Comparison of ENCODE assay signal across 18 mouse cellular contexts in genomic region chr2:5669498-5670040, GRCm38 (mm10). TPM values are rescaled to one million over a fixed set of nuclear protein-coding genes. Genes with fewer than 3 reads are reported as not detected.
DNase-seq lines count a peak whose midpoint lies in the region; ATAC-seq and TF ChIP-seq lines count a peak whose summit lies in the region.
"Had no signal": no experiment of that assay in that cellular context is flagged by ENCODE, and none has a peak within 500 bp of the region (broad histone marks: within the 10 kb centered on the region; RNA-seq: fewer than 3 reads in every experiment).

No protein-coding gene starts in this region.

- 0 out of 2 replicates have a peak overlapping the region, but pooled peaks have one; percentile 0 for H3K4me2 ChIP-seq in lung, embryonic 14.5 days
- H3K4me2 ChIP-seq in liver, embryonic 16.5 days (ENCODE audit: low read depth, low read length), result peak overlapping the region; percentile 24; the same call in 1 of the 2 replicates
- H3K4me2 ChIP-seq: embryonic facial prominence, embryonic 12.5 days; hindbrain, embryonic 13.5 days; intestine, embryonic 15.5 days; limb, embryonic 15.5 days; neural tube, embryonic 15.5 days had no signal

- H3K27me3 ChIP-seq in lung, embryonic 14.5 days (ENCODE audit: insufficient read depth, low read length), result no peaks in the 10 kb centered on the region
- H3K27me3 ChIP-seq in E14TG2a.4 (ENCODE audit: insufficient read depth, low read length), result no peaks in the 10 kb centered on the region
- H3K27me3 ChIP-seq in liver, embryonic 16.5 days (ENCODE audit: control insufficient read depth, insufficient read depth, low read depth, low read length), result no peaks in the 10 kb centered on the region
- H3K27me3 ChIP-seq: embryonic facial prominence, embryonic 12.5 days; hindbrain, embryonic 13.5 days; intestine, embryonic 15.5 days; limb, embryonic 15.5 days; neural tube, embryonic 15.5 days had no signal

- no peaks in the 10 kb centered on the region for H3K36me3 ChIP-seq in lung, embryonic 14.5 days (ENCODE audit: insufficient read depth)
- no peaks in the 10 kb centered on the region for H3K36me3 ChIP-seq in E14TG2a.4 (ENCODE audit: insufficient read depth, low read length)
- no peaks in the 10 kb centered on the region for H3K36me3 ChIP-seq in liver, embryonic 16.5 days (ENCODE audit: control insufficient read depth, insufficient read depth)
- H3K36me3 ChIP-seq: embryonic facial prominence, embryonic 12.5 days; hindbrain, embryonic 13.5 days; intestine, embryonic 15.5 days; limb, embryonic 15.5 days; midbrain, embryonic 10.5 days; neural tube, embryonic 15.5 days had no signal

- no peak overlapping the region for H3K4me3 ChIP-seq in lung, embryonic 14.5 days (ENCODE audit: low read depth, low read length)
- H3K4me3 ChIP-seq in E14TG2a.4 (replicated peaks; ENCODE audit: low read length), result peak overlapping the region; percentile 67
- no peak overlapping the region for H3K4me3 ChIP-seq in liver, embryonic 16.5 days (ENCODE audit: low read depth, low read length)
- H3K4me3 ChIP-seq: embryonic facial prominence, embryonic 12.5 days; hindbrain, embryonic 13.5 days; intestine, embryonic 15.5 days; limb, embryonic 15.5 days; midbrain, embryonic 10.5 days; neural tube, embryonic 15.5 days had no signal

- no peak for TF ChIP-seq CTCF in lung, embryonic 14.5 days (IDR thresholded peaks at IDR 0.05; ENCODE audit: low read depth)
- no peak for TF ChIP-seq CTCF in E14TG2a.4 (conservative IDR thresholded peaks at IDR 0.05; ENCODE audit: low read length)

- DNase-seq in lung, embryonic 14.5 days, result peak; percentile 65
- DNase-seq in lung, postnatal 4 days, result no peak
- peak; percentile 71 for DNase-seq in ZHBTc4 (ENCODE audit: low read depth, low spot score)
- no peak for DNase-seq in frontal cortex, postnatal 10 days (ENCODE audit: low spot score in 2 of 2)
- DNase-seq in frontal cortex, adult 2 months (ENCODE audit: extremely low spot score in 1 of 2, low spot score in 1 of 2), result no peak
- DNase-seq in kidney, adult 9 months, result no peak
- DNase-seq: kidney, postnatal 10 days; layer of hippocampus, adult 9-11 months; thymus, adult 2 months had no signal

- no peaks in the 10 kb centered on the region for H3K4me1 ChIP-seq in lung, embryonic 14.5 days (ENCODE audit: insufficient read depth)
- H3K4me1 ChIP-seq in E14TG2a.4 (replicated peaks; ENCODE audit: low read depth, low read length), result peaks cover 74% of the 10 kb centered on the region
- no peaks in the 10 kb centered on the region for H3K4me1 ChIP-seq in liver, embryonic 16.5 days (ENCODE audit: control insufficient read depth, low read depth, low read length)
- H3K4me1 ChIP-seq: embryonic facial prominence, embryonic 12.5 days; hindbrain, embryonic 13.5 days; midbrain, embryonic 10.5 days had no signal

- no peak overlapping the region for H3K27ac ChIP-seq in lung, embryonic 14.5 days (ENCODE audit: low read depth)
- H3K27ac ChIP-seq in liver, embryonic 16.5 days (ENCODE audit: low read length), result peak overlapping the region; percentile 52; the same call in 1 of the 2 replicates
- H3K27ac ChIP-seq: embryonic facial prominence, embryonic 12.5 days; hindbrain, embryonic 13.5 days; intestine, embryonic 15.5 days; limb, embryonic 15.5 days; midbrain, embryonic 10.5 days; neural tube, embryonic 15.5 days had no signal

- H3K9me3 ChIP-seq in lung, embryonic 14.5 days (ENCODE audit: low read depth, low read length), result no peaks in the 10 kb centered on the region
- H3K9me3 ChIP-seq in E14TG2a.4 (ENCODE audit: low read length), result no peaks in the 10 kb centered on the region
- no peaks in the 10 kb centered on the region for H3K9me3 ChIP-seq in liver, embryonic 16.5 days (replicated peaks; ENCODE audit: control insufficient read depth, low read length)
- H3K9me3 ChIP-seq: embryonic facial prominence, embryonic 12.5 days; hindbrain, embryonic 13.5 days; intestine, embryonic 15.5 days; limb, embryonic 15.5 days; midbrain, embryonic 10.5 days; neural tube, embryonic 15.5 days had no signal

- no peak overlapping the region for H3K9ac ChIP-seq in lung, embryonic 14.5 days
- no peak overlapping the region for H3K9ac ChIP-seq in liver, embryonic 16.5 days (ENCODE audit: low read depth, low read length)
- H3K9ac ChIP-seq: embryonic facial prominence, embryonic 12.5 days; hindbrain, embryonic 13.5 days; intestine, embryonic 15.5 days; limb, embryonic 15.5 days; neural tube, embryonic 15.5 days had no signal

- ATAC-seq in lung, embryonic 14.5 days (ENCODE audit: insufficient read depth), result peak; percentile 58
- peak; percentile 84 for ATAC-seq in liver, embryonic 16.5 days (ENCODE audit: low read depth)
- ATAC-seq: activated CD4-positive, CD25-positive, alpha-beta regulatory T cell, adult 4 months; intestine, embryonic 15.5 days had no signal

- WGBS in lung, embryonic 14.5 days, result 49% methylated on average over 15 of the region's 15 CpGs
- 57% methylated on average over 15 of the region's 15 CpGs for WGBS in liver, embryonic 16.5 days (ENCODE audit: insufficient replicate concordance)

RNA-seq across cellular contexts. Expression of gene Camk1d, which starts 44.7 kb away (rescaled TPM):
- 2.9 and 3.0 TPM in 2 replicates for polyA plus RNA-seq in lung, embryonic 14.5 days (2014; fragmentation: Nextera tagmentation; extraction: Ambion mirVana)
- 0.99 and 1.3 TPM in 2 replicates for polyA plus RNA-seq in liver, embryonic 16.5 days (2015; fragmentation: Nextera tagmentation; extraction: Ambion mirVana)
- polyA plus RNA-seq in frontal cortex, adult 2 months (2012; rRNA removed), result 29.8 and 32.6 TPM in 2 replicates

Comparison
In these comparisons a context has a peak if more than half of its experiments do, and no peak if none do; other contexts are left out.
1. DNase-seq: peak in lung, embryonic 14.5 days (single experiment) and ZHBTc4 (single experiment); none in lung, postnatal 4 days (0 of 2), frontal cortex, postnatal 10 days (0 of 2), frontal cortex, adult 2 months (0 of 2) and kidney, adult 9 months (single experiment).